Mouse (Mus musculus): ENCODE results near the gene Hs3st2. TPM values are rescaled to one million over a fixed set of nuclear protein-coding genes. Genes with fewer than 3 reads are reported as not detected.
A peak's percentile ranks its signal among the peaks of the same experiment; 100 is the strongest.

The Hs3st2 gene
- total and polyA plus RNA-seq, 3 experiments: not detected

- no peak for TF ChIP-seq BHLHE40 (IDR thresholded peaks at IDR 0.05; ENCODE audit: low read depth, low read length)
- no peak for TF ChIP-seq MAZ (IDR thresholded peaks at IDR 0.05; ENCODE audit: low read depth, low read length)
- no peak for TF ChIP-seq POLR2AphosphoS2 (IDR thresholded peaks at IDR 0.05; ENCODE audit: low read depth, low read length)
- no peak for TF ChIP-seq EP300 (IDR thresholded peaks at IDR 0.05; ENCODE audit: low read length)
- TF ChIP-seq ZMIZ1 (IDR thresholded peaks at IDR 0.05; ENCODE audit: low read depth, low read length): no peak
Measured at GRCm38 (mm10) chr7:121539405-121540275, 148.0 kb downstream of the Hs3st2 start (continued).

DNA sequence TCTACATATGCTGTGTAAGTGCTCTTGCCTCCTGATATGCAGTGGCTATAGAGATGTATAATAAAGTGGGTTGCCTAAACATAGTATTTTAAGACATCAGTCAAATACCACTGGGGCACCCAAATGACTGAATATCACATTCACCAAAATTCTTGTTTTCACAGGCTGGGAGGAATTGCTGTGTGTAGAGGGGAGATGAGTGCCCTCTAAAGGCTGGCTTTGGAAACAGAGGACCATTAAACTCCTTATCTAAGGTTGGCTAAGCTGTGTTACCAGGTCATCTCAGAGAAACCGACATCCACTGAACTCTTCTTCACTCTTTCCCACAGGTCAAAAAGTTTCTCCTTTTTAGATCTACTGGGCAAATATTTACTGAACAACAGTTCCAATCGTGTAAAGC is 150.8 kb downstream of the Hs3st2 start:
- no peak overlapping the region for H3K9ac ChIP-seq (ENCODE audit: insufficient read depth, low read depth)
- peaks cover 2 to 5% of the 10 kb centered on the region in 2 experiments; a peak in 2 of 4 replicates for H3K4me1 ChIP-seq (ENCODE audit: control insufficient read depth in 1 of 2, insufficient read depth in 2 of 2)
- no peak overlapping the region for H3K4me2 ChIP-seq (ENCODE audit: insufficient read depth, low read depth, poor library complexity, severe bottlenecking)
- no peaks in the 10 kb centered on the region for H3K79me2 ChIP-seq (replicated peaks; ENCODE audit: control insufficient read depth, extremely low read depth, insufficient read depth, poor library complexity, severe bottlenecking)
- dilution Hi-C loops (cut with MboI; ENCODE audit: extremely low pct_ligation_motif_present, extremely low pct_unique_long_range_greater_than_20kb, low sequenced_read_pairs) (no loop called here), in situ Hi-C loops (cut with MboI; ENCODE audit: low pct_ligation_motif_present, low pct_unique_long_range_greater_than_20kb, low sequenced_read_pairs) (no loop called here)
- H3K9me3 ChIP-seq (replicated peaks; ENCODE audit: low read length): peaks cover 2% of the 10 kb centered on the region
- no peak for DNase-seq (ENCODE audit: extremely low read depth)
- H3K36me3 ChIP-seq (replicated peaks in 1 of 2; ENCODE audit: control insufficient read depth in 1 of 2, insufficient read depth in 1 of 2, low read length in 1 of 2): no peaks in the 10 kb centered on the region
- H3K27ac ChIP-seq (ENCODE audit: insufficient read depth, low read depth): no peak overlapping the region
- peaks cover 53% of the 10 kb centered on the region for H3K27me3 ChIP-seq (replicated peaks)
- H3K4me3 ChIP-seq (replicated peaks in 1 of 3; ENCODE audit: low read depth in 2 of 3, low read length in 2 of 3, poor library complexity in 1 of 3): no peak overlapping the region
- TF ChIP-seq SMC3 (IDR thresholded peaks at IDR 0.05; ENCODE audit: low read depth, low read length) (peak; percentile 23), CTCF (conservative IDR thresholded peaks at IDR 0.05 in 1 of 2, IDR thresholded peaks at IDR 0.05 in 1 of 2; ENCODE audit: low read depth in 2 of 2, low read length in 2 of 2) (peak in 1 of 2 experiments; percentile 51; a peak in 2 of 4 replicates), NELFE (IDR thresholded peaks at IDR 0.05; ENCODE audit: low read depth, low read length) (no peak), RAD21 (IDR thresholded peaks at IDR 0.05; ENCODE audit: low read depth, low read length) (peak; percentile 30), MAFK (IDR thresholded peaks at IDR 0.05; ENCODE audit: insufficient replicate concordance, low read length) (no peak), JUN (IDR thresholded peaks at IDR 0.05; ENCODE audit: insufficient read depth, low read depth, low read length) (no peak), MAZ (IDR thresholded peaks at IDR 0.05; ENCODE audit: low read depth, low read length) (no peak), EP300 (IDR thresholded peaks at IDR 0.05; ENCODE audit: low read length) (no peak), IRF4 (IDR thresholded peaks at IDR 0.05; ENCODE audit: low read depth, low read length) (no peak), ELF1 (IDR thresholded peaks at IDR 0.05; ENCODE audit: low read depth, low read length) (no peak), MAX (IDR thresholded peaks at IDR 0.05; ENCODE audit: low read length) (no peak)

- Histone ChIP-seq H3K4me3 (replicated peaks in 1 of 3; ENCODE audit: low read depth in 2 of 3, low read length in 2 of 3, poor library complexity in 1 of 3) (no peak overlapping the region), H3K4me2 (ENCODE audit: insufficient read depth, low read depth, poor library complexity, severe bottlenecking) (no peak overlapping the region), H3K9ac (ENCODE audit: insufficient read depth, low read depth) (no peak overlapping the region), H3K4me1 (ENCODE audit: control insufficient read depth in 1 of 2, insufficient read depth in 2 of 2) (no peaks in the 10 kb centered on the region), H3K27ac (ENCODE audit: insufficient read depth, low read depth) (no peak overlapping the region), H3K79me2 (replicated peaks; ENCODE audit: control insufficient read depth, extremely low read depth, insufficient read depth, poor library complexity, severe bottlenecking) (no peaks in the 10 kb centered on the region), H3K27me3 (replicated peaks) (peaks cover 67% of the 10 kb centered on the region), H3K36me3 (replicated peaks in 1 of 2; ENCODE audit: control insufficient read depth in 1 of 2, insufficient read depth in 1 of 2, low read length in 1 of 2) (no peaks in the 10 kb centered on the region), H3K9me3 (replicated peaks; ENCODE audit: low read length) (no peaks in the 10 kb centered on the region)
- dilution Hi-C loops (cut with MboI; ENCODE audit: extremely low pct_ligation_motif_present, extremely low pct_unique_long_range_greater_than_20kb, low sequenced_read_pairs): no loop called here
- in situ Hi-C loops (cut with MboI; ENCODE audit: low pct_ligation_motif_present, low pct_unique_long_range_greater_than_20kb, low sequenced_read_pairs): loop anchor here (25.0 kb wide), 1 partner anchor 287 kb away; no protein-coding TSS in a partner anchor
- TF ChIP-seq ETS1 (conservative IDR thresholded peaks at IDR 0.05; ENCODE audit: low read depth, low read length) (no peak), IRF4 (IDR thresholded peaks at IDR 0.05; ENCODE audit: low read depth, low read length) (no peak), ZNF384 (IDR thresholded peaks at IDR 0.05; ENCODE audit: low read depth, low read length) (no peak), UBTF (IDR thresholded peaks at IDR 0.05; ENCODE audit: low read depth, low read length) (no peak), MEF2A (IDR thresholded peaks at IDR 0.05; ENCODE audit: borderline replicate concordance, low read depth, low read length) (no peak), PAX5 (IDR thresholded peaks at IDR 0.05; ENCODE audit: low read length) (no peak), USF2 (conservative IDR thresholded peaks at IDR 0.05; ENCODE audit: low read depth, low read length) (no peak), MAX (IDR thresholded peaks at IDR 0.05; ENCODE audit: low read length) (no peak), HCFC1 (IDR thresholded peaks at IDR 0.05; ENCODE audit: low read depth, low read length) (no peak), MAZ (IDR thresholded peaks at IDR 0.05; ENCODE audit: low read depth, low read length) (no peak), ZMIZ1 (IDR thresholded peaks at IDR 0.05; ENCODE audit: low read depth, low read length) (no peak), CHD2 (IDR thresholded peaks at IDR 0.05; ENCODE audit: low read length) (no peak), USF1 (IDR thresholded peaks at IDR 0.05; ENCODE audit: low read depth, low read length) (no peak), RCOR1 (conservative IDR thresholded peaks at IDR 0.05; ENCODE audit: low read depth, low read length) (no peak)
- no peak for DNase-seq (ENCODE audit: extremely low read depth)
Measured at GRCm38 (mm10) chr7:121549329-121550022, 157.8 kb downstream of the Hs3st2 start.

All from CH12.LX (cell line).